Mouse (Mus musculus): ENCODE measurements at regions not wholly inside any gene's neighbourhood (a gene's known extent, or its start where the extent isn't known, plus 50 kb on each side); places are given as distances from the start of the nearest gene placed in this dataset.
A peak's percentile ranks its signal among the peaks of the same experiment; 100 is the strongest.

- TF ChIP-seq POLR2A (IDR thresholded peaks at IDR 0.05; ENCODE audit: borderline replicate concordance, extremely low read depth, insufficient read depth, insufficient read length, poor library complexity, severe bottlenecking) (no peak), CTCF (IDR thresholded peaks at IDR 0.05; ENCODE audit: borderline replicate concordance, extremely low read depth, insufficient read depth, insufficient read length) (no peak)
- DNase-seq (ENCODE audit: low read depth): no peak
Measured at GRCm38 (mm10) chr2:114788251-114788650, 133.5 kb upstream of the Dph6 start.

- TF ChIP-seq CTCF (IDR thresholded peaks at IDR 0.05; ENCODE audit: borderline replicate concordance, extremely low read depth, insufficient read depth, insufficient read length) (no peak), POLR2A (IDR thresholded peaks at IDR 0.05; ENCODE audit: borderline replicate concordance, extremely low read depth, insufficient read depth, insufficient read length, poor library complexity, severe bottlenecking) (no peak)
- peak; percentile 11 for DNase-seq (ENCODE audit: low read depth)
Measured at GRCm38 (mm10) chr2:114796630-114797290, 142.0 kb upstream of the Dph6 start.

GRCm38 (mm10) chr2:114797291-114797650, 142.5 kb upstream of the Dph6 start:
- peak; percentile 77 for DNase-seq (ENCODE audit: low read depth)
- TF ChIP-seq POLR2A (IDR thresholded peaks at IDR 0.05; ENCODE audit: borderline replicate concordance, extremely low read depth, insufficient read depth, insufficient read length, poor library complexity, severe bottlenecking) (no peak), CTCF (IDR thresholded peaks at IDR 0.05; ENCODE audit: borderline replicate concordance, extremely low read depth, insufficient read depth, insufficient read length) (no peak)

GRCm38 (mm10) chr2:114803241-114803640, 148.5 kb upstream of the Dph6 start:
- no peak for TF ChIP-seq POLR2A (IDR thresholded peaks at IDR 0.05; ENCODE audit: borderline replicate concordance, extremely low read depth, insufficient read depth, insufficient read length, poor library complexity, severe bottlenecking)
- TF ChIP-seq CTCF (IDR thresholded peaks at IDR 0.05; ENCODE audit: borderline replicate concordance, extremely low read depth, insufficient read depth, insufficient read length): no peak
- DNase-seq (ENCODE audit: low read depth): no peak

GRCm38 (mm10) chr2:114803928-114804327, 149.2 kb upstream of the Dph6 start:
- DNase-seq (ENCODE audit: low read depth): no peak
- TF ChIP-seq POLR2A (IDR thresholded peaks at IDR 0.05; ENCODE audit: borderline replicate concordance, extremely low read depth, insufficient read depth, insufficient read length, poor library complexity, severe bottlenecking): no peak
- no peak for TF ChIP-seq CTCF (IDR thresholded peaks at IDR 0.05; ENCODE audit: borderline replicate concordance, extremely low read depth, insufficient read depth, insufficient read length)

GRCm38 (mm10) chr2:114805436-114806047, 150.8 kb upstream of the Dph6 start:
- no peak for TF ChIP-seq POLR2A (IDR thresholded peaks at IDR 0.05; ENCODE audit: borderline replicate concordance, extremely low read depth, insufficient read depth, insufficient read length, poor library complexity, severe bottlenecking)
- no peak for TF ChIP-seq CTCF (IDR thresholded peaks at IDR 0.05; ENCODE audit: borderline replicate concordance, extremely low read depth, insufficient read depth, insufficient read length)
- DNase-seq (ENCODE audit: low read depth): peak; percentile 78

GRCm38 (mm10) chr2:114808046-114808445, 153.3 kb upstream of the Dph6 start:
- DNase-seq (ENCODE audit: low read depth): no peak

GRCm38 (mm10) chr2:114812141-114812902, 157.6 kb upstream of the Dph6 start:
- DNase-seq (ENCODE audit: low read depth): no peak
- TF ChIP-seq CTCF (IDR thresholded peaks at IDR 0.05; ENCODE audit: borderline replicate concordance, extremely low read depth, insufficient read depth, insufficient read length) (no peak), POLR2A (IDR thresholded peaks at IDR 0.05; ENCODE audit: borderline replicate concordance, extremely low read depth, insufficient read depth, insufficient read length, poor library complexity, severe bottlenecking) (no peak)

More at GRCm38 (mm10) chr2:114808046-114808445, 153.3 kb upstream of the Dph6 start:
- TF ChIP-seq POLR2A (IDR thresholded peaks at IDR 0.05; ENCODE audit: borderline replicate concordance, extremely low read depth, insufficient read depth, insufficient read length, poor library complexity, severe bottlenecking) (no peak), CTCF (IDR thresholded peaks at IDR 0.05; ENCODE audit: borderline replicate concordance, extremely low read depth, insufficient read depth, insufficient read length) (no peak)

- DNase-seq (ENCODE audit: low read depth): no peak
- TF ChIP-seq CTCF (IDR thresholded peaks at IDR 0.05; ENCODE audit: borderline replicate concordance, extremely low read depth, insufficient read depth, insufficient read length): no peak
- TF ChIP-seq POLR2A (IDR thresholded peaks at IDR 0.05; ENCODE audit: borderline replicate concordance, extremely low read depth, insufficient read depth, insufficient read length, poor library complexity, severe bottlenecking): no peak
Measured at GRCm38 (mm10) chr2:114812903-114813290, 158.1 kb upstream of the Dph6 start.

GRCm38 (mm10) chr2:114822657-114823056, 167.9 kb upstream of the Dph6 start:
- TF ChIP-seq CTCF (IDR thresholded peaks at IDR 0.05; ENCODE audit: borderline replicate concordance, extremely low read depth, insufficient read depth, insufficient read length): no peak
- no peak for TF ChIP-seq POLR2A (IDR thresholded peaks at IDR 0.05; ENCODE audit: borderline replicate concordance, extremely low read depth, insufficient read depth, insufficient read length, poor library complexity, severe bottlenecking)

GRCm38 (mm10) chr2:114828192-114828591, 173.4 kb upstream of the Dph6 start:
- DNase-seq (ENCODE audit: low read depth): peak; percentile 46
- TF ChIP-seq POLR2A (IDR thresholded peaks at IDR 0.05; ENCODE audit: borderline replicate concordance, extremely low read depth, insufficient read depth, insufficient read length, poor library complexity, severe bottlenecking): no peak
- no peak for TF ChIP-seq CTCF (IDR thresholded peaks at IDR 0.05; ENCODE audit: borderline replicate concordance, extremely low read depth, insufficient read depth, insufficient read length)

More at GRCm38 (mm10) chr2:114822657-114823056, 167.9 kb upstream of the Dph6 start:
- no peak for DNase-seq (ENCODE audit: low read depth)

Measured in brain, embryonic 14.5 days (tissue).